Mouse (Mus musculus): ENCODE measurements around the gene Cyp8b1. TPM values are rescaled to one million over a fixed set of nuclear protein-coding genes. Genes with fewer than 3 reads are reported as not detected.

The Cyp8b1 gene
- polyA plus RNA-seq (2017; shearing (Covaris generic)): not detected

DNA sequence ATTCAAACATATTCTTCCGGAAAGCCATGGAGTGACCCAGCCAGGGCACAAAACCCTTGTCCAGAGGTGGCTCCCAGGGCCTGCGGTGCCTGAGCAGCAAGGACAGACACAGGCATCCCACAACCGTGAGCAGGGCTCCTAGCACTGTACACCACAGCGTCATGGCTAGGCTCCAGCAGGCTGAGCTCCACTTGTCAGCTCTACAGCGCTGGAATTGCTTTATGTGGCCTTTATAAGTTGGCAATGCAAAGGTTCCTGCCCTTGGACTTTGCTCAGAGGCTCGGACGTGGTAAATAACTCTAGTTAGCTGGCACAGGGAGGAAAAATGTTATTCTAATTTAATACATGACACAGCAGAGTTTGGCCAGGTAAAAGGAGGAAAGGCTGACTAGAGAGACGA, at the start of gene Cyp8b1:
Cyp8b1 (minus strand) TSS at position 204 of the 400 bp plus-strand sequence.
- no peak for ATAC-seq

DNA sequence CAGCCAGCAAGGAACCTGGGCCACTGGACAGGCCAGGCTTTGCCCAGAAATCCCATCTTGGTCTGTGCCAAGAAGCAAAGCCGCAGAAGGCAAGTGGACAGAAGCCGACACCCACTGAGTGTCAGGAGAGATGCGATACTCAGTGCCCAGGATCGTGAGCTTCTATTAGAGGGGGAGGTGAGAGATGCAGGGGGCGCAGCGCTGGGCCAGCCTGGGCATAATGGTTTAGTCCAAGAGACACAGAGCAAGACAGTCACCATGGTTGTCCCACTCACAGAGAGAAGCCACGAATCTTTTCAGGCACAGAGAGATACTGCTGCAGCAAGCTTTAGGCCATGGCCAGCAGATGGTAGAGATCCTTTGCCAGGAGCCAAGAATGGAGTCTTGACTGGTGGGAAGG, 48.8 kb upstream of the Cyp8b1 start:
- ATAC-seq: no peak

DNA sequence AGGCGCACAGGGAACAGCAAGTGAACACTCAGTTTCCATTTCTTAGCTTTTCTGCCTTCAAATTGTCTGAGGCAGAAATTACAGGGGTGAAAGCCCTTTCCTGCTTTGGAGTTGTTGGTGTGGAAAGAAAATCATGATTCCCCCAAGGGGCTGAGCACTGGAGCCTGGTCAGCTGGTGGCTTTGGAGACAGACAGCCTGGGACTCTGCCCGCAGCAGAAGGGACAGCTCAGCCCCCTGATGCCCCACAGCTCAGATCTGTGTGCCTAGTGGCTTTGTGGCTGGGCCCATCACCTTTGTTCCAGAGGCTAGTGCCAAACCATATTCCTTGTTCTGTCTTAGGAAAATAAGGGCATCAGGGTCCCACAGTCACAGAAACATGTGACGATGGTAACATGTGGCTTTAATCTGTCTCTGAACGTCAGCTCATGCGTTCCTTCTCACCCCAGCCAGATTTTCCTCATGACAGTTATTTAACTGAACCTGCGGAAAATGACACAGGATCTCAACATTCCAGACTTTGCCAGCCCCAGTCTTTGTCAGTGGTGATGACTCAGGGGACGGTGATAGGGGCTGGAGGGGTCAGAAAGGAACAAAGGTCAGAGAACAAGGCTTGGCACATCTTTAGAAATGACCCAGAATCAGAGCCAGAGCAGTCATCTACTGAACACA, 44.0 kb upstream of the Cyp8b1 start:
- no peak for ATAC-seq

DNA sequence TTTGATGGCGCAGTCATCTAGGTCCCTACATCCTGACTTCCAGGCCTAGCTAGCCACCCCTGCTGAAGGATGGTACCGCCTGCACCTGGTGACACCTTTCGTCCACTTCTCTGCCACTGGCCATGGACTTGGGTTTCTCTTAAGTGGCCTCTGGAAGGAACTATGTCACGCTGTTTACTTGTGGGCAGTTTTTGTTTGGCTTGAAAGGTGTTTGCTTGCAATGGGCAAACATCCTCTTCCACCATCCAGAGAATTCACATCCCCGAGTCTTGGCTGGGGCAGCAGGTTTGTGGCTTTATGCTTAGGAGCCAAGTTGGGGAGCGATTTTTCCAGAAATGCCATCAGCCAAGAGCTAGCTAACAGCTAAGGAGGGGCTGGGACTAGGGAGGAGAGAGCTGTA, 36.5 kb upstream of the Cyp8b1 start:
- ATAC-seq: no peak

DNA sequence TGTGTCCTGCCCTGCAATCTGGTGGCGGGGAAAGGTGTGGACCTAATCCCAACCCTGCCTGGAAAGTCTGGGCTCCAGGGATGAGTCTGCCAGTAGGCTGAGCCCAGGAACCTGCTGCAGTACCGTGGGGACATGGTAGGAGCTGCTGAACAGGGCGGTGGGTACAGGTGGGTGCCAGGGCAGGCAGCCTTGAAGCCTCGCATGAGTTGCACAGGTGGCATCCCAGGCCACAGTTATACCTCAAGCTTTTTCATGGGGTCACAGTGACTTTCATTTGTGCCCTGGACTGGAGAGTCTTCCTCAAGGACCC, 35.0 kb upstream of the Cyp8b1 start:
- ATAC-seq: no peak

DNA sequence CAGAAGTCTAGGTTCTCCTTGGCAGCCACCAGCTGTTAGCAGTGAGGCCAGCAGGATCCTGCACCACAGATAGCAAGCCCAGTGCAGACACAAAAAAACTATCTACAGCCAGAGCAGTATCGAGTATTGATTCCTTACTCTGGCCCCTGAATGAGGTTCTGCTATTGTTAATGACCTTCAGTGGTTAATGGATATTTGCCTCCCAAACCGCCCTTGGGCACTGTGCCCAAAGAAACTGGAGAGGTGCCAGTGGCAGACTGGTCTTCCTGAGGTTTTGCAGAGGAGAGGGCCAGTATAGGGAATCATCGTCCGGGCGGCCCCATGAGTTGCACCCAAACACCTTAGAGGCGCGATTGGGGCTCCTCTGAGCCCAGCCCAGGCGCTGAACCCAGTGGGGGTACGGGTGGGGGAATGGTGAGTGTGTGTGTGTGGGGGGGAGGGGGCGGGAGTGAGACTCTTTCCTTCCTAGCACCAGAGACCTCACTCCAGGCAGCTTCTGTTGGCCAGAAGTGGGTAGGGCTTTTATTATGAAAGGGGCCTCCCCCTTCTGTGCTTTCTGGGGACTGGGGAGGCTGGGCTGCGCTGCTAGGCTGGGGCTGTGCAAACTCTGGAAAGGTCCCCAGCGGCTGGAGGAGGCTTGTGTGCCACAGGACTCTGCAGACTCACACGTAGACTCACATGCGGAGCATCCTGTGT, 34.5 kb upstream of the Cyp8b1 start, which contains the start of gene Fam198a:
Fam198a (plus strand) TSS at position 571 of the 696 bp plus-strand sequence.
- no peak for ATAC-seq

DNA sequence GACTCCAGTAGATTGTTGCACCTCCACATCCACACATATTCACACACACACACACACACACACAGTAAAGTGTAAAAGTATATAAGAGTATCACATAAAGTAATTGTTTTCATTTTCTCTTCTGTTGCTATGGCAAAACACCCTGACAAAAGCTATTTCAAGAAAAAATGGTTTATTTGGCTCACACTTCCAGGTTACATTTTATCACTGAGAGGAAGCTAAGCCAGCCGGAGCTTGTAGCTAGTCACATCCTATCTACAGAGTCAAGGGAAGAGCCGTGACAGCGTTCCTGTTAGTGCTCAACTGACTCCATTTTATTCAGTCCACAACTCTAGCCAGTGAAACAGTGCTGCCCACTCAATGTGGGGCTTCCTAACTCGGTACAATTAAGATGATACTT, 32.3 kb upstream of the Cyp8b1 start:
- no peak for ATAC-seq

DNA sequence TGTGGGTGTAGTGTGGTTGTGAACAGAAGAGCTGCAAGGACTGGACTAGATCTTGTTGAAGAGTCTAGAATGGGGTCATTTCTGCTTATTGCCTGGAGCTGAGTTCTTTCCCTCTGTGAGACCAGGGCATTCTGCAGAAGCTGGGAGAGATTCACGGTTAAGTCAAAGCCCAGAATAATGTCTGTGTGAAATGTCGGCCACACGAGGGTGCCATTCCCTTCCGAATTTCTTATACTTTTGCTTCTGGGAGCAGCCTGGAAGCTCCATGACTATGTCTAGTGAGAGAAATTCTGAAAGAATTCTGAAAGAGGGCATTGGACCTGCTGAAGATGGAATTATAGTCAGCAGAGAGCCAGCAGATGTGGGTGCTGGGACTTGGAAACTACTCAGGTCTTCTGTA, 31.7 kb upstream of the Cyp8b1 start:
- no peak for ATAC-seq

DNA sequence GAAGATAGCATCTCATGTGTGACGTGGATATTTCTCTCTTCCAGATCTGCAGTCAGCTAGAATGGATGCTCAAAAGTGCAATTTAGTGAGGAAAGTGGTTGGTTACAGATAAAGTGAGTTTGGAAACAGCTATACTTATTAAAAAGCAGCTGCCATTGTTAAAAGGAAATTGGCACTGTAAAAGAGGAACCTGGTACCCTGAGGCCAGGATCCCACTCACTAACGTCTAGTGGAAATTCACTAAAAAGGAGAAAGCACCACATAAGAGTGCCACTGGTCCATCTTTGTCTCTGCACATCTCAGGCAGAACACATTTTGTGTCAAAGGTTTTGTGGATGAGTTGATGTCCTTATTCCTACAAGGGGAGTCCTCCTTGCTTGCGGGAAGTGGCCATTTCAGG, 27.5 kb upstream of the Cyp8b1 start:
- ATAC-seq: no peak

DNA sequence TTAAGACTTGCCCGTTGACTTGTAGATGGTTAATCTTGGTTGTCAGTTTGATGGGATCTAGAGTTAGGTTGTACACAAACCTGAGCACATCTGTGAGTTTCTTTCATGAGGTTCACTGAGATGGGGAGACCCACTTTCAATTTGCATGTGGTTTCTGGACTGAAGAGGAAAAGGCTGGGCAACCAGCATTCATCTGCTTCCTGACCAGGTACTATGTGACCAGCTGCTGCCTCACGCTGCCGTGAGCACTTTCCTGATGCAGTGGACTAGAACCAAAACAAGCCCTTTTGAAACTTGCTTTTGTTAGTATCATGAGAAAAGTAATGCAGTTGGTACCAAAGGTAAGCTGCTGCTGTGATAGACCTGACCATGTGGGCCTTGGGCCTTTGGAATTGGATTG, 26.9 kb upstream of the Cyp8b1 start:
- no peak for ATAC-seq

DNA sequence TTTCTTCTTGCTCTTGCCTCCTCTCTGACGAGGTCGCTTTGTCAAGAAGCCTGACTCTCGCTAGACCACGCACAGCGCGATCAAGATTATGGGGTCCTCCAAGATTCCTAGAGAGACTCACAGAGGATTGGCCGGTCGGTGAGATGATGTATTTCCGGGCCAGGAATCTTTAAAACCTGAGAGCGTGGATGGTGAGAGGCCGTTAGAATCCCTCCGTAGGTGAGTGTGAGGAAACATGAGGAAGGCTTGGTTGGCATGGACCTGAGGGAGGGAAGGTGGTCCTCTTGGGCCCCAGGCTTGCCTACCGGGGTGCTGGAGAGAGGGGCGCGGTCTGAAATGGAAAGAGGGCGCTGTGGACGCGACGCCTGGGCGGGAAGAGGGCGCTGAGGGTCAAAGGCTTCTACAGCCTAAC, 21.8 kb upstream of the Cyp8b1 start:
- no peak for ATAC-seq

DNA sequence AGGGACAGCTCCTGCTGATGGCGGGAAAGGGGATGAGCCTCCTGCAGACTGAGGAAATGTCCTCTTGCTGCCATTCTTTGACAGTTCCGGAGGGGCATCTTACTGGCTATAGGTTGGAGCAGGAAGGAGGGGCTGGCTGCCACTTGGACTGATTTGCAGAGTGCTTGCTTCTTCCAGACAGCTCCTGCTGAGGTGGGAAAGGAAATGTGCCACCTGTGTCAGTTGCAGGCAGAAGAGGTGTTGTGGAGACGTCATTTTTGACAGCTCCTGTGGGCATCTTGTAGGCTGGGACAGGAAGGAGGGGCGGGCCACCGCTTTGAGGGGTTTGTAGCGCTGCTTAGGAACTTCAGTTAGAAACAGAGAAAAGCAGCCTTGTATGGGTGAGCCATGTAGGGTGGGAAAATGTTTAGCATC, 21.4 kb upstream of the Cyp8b1 start:
- peak; percentile 63 for ATAC-seq

DNA sequence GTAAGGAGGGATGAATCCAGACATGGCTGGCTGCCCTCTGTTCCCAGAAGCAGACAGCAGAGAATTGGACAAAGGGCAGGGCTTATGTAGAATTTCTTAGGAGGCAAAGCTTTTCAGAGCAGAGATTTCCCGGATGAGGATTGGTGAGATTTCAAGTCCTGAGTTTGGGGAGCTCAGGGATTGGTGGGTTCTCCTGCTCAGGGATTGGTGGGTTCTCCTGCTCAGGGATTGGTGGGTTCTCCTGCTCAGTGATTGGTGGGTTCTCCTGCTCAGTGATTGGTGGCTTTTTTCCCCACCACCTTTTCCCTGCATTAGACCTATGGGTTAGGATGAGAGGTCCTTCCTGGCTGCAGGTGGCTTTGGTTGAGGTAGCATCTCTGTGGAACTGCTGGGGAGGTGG, 20.8 kb upstream of the Cyp8b1 start:
- ATAC-seq: no peak

DNA sequence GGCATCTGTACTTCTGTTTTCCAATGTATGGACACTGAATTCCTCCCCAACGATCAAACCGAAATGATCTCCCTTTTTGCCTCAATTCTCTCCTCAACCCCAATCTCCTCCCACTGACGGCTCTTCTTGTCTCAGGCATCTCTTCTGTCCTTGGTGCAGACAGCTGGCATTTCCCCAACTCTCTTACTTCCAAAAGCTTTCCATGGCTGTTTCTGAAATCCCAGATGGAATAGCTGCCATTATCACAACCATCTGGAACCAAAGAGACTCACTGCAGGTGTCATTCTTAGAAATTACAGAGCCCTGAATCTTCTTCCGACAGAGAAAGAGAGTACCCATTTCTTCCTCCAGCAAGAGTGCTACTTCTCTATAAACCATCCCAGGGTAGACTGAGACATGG, 18.8 kb upstream of the Cyp8b1 start:
- no peak for ATAC-seq

DNA sequence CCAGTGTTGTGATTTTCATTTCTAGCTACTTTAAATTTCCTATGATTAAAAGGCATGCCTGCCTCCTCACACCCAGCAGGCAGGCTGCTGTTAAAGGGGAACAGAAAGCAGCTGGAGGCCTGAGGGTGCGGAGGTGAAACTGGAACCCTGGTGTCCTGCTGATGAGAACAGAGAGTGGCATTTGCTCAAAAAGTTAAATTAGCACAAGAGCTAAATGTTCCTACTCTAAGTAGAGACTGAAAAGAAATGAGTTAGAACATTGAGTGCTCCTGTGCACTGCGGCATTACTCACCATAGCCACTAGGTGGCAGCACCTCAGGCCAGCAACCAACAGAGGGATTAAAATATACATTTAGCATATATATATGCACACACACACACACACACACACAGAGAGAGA, 12.4 kb upstream of the Cyp8b1 start:
- peak; percentile 18 for ATAC-seq

DNA sequence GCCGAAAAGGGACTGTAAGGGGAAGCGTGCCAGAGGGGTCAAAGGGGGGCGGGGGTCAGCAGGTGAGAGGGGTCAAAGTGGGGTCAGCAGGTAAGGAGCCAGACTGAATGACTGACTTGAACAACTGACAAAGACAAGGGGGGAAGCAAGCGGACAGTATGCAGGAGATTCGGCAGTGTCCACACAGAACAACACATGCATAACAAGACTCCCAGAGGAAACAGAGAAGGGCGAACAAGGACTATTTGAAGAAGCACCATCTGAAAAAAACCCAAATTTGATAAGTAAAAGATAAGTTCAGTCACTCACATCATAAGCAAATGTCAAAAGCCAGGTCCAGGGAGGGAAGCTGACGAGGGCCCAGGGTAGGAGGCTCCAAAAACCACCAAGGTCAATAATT, 11.6 kb upstream of the Cyp8b1 start:
- ATAC-seq: no peak

DNA sequence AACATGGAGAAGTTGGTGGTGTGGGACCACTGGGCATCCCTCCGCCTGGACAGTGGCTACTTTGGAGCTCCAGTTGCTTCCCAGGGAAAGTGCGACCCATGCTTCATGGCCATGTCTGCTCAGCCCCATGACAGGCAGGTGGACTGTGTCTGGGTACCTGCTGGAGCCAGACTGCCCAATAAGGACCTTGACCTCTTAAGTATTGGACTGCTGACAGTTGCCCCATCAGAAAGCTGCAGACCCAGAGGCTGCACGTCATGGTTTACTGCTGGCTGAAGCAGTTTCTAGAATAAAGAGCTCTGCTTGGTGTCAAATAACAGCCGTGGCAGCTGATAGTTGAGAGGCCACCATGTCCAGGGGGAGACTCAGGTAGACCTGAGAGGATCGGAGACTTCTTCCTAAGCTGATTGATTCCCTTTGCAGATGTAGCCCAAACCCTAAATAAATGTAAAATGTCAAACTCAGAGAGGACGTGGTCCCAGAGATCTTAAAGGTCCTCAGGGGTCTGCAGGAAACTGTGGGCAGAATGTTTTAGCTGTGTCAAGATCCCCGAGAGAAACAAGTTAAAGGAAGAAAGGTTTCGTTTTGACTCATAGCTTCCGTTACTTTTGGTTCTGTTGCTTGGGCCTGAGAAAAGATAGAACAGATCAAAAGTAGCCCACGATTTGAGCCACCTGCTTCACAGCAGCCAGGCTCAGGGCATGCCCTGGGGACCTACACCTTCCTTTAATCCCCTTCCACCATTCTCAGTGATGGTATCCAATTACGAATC, 10.7 kb upstream of the Cyp8b1 start:
- ATAC-seq: peak; percentile 90

DNA sequence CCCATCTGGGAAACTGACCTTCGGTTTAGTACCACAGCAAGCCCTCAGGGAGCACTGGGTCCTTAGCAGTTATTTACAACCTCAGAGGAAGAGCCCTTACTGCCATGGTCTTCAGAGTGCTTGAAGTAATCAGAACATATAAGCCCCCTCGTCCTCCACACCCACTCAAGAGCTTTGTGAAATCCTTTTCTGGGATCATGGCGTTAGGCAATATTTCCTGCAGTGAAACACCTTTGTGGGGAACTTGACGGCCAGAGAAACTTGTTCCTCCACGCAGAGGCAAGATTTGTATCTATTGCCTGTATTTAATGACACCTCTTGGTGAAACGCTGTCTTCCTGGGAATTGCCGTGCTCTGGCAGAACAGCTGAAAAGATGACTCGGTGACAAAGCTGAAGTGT, 9.9 kb upstream of the Cyp8b1 start:
- ATAC-seq: no peak

DNA sequence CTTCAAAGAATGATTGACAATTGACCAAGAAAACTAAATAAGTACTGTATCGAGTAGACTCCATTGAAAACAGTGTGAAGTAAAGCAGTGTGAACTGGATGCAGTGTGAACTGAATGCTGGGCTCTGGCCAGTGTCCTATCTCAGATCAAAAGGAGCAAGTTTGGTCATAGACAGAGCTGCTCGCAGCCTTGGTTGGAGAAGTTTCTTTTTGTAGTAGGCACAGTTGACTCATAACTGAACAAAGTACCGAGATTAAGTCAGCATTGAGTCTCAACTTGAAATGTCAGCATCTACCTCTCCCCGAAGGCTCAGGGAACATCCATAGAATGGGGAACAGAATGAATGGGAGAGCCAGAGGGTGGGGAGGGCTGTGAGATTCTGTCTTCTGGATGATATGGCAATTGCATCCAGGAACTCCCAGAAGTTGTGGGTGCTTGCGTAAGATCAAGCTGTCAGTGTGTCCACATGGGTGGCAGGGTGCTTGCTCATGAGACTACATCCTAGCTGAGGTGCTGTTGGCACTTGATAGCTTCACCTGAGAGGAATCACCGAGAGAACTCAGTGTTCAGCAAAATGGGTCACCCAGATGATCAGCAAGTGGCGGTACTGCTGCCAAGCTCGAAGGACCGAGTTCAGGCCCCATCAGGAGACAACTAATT, 8.9 kb upstream of the Cyp8b1 start:
- no peak for ATAC-seq

DNA sequence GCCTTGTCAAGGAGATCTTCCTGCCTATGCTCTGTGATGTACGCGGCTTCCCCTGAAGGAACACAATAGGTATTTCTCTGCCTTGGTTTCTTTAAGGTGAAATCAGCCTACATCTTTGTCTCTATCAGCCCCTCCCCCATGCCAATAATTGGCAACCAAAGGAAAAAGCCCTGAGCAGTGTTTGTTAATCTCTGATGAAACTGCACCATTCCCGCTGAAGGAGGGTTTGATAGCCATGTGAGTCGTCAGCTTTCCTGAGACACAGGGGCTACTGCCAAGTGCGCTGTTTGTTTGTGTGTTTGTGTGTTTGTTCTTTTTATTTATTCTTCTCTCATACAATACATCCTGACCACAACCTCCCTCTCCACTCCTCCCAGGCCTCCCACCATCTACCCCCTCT, 7.8 kb upstream of the Cyp8b1 start:
- no peak for ATAC-seq

DNA sequence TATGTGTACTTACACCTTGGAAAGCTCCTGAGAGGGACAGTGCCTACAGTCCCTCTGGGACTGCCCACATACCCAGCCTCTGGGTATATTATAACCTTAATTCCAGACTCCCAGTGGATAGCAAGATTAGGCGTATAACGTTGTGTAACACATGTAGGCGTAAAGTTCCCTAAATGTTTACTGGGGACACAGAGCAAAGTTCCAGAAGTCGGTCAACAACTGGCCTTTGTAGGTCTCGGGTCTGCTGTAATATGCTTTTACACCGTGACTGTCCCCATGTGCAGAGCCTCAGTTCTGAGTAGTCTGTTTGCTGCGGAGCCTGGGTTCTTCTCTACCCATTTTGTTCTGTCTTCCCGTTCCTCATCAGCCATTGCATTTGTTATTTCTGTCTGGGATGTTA, 7.3 kb upstream of the Cyp8b1 start:
- ATAC-seq: no peak

DNA sequence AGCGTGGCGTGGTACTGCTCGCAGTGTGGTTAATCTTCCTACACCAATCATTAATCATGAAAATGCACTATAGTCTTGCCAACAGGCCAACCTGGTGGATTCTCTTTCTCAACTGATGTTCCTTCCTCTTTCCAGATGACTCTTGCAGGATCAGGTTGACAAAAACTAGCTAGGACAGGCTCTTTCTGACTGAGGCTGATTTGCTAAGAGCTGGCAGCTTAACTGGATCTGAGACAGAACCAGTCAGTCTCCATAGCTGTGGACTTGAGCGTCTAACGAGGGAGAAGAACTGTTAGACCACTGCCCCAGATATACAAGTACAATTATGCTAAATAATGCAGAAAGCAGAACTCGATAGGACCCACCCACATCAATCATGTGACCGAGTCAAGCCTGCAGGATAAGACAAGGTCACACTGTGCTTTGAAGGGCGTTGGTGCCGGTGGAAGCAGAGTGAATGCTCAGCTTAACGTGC, 3.0 kb upstream of the Cyp8b1 start:
- ATAC-seq: no peak

DNA sequence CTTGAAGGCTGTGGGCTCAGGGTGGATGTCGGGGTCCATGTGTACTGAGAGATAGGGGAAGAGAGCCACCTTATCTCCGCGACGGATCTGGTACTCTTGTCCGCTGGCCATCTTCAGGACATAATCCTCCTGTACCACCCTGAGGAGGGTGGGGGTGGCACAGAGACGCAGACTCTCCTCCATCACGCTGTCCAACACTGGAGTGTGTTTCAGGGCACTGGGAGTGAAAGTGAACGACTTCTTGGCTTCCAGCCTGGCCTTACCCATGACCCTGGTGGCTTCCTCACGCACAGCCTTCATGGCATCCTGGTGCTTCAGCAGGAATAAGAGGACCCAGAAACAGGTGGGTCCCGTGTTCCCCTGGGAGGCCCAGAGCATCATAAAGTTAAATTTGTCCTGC, 1.0 kb downstream of the Cyp8b1 start:
- no peak for ATAC-seq

All from inflammation-experienced regulatory T-cells, adult 6 months (primary cell).